Mouse (Mus musculus): ENCODE measurements around the gene Rftn1.

GRCm38 (mm10) chr17:49987095-49987494 lies 203.4 kb downstream of the Rftn1 start:
- TF ChIP-seq CTCF (IDR thresholded peaks at IDR 0.05; ENCODE audit: low read depth, low read length) (no peak), POLR2A (IDR thresholded peaks at IDR 0.05; ENCODE audit: extremely low read depth, insufficient read depth, low read length) (no peak)
